Mouse (Mus musculus): ENCODE data around the gene Sirt1. TPM values are rescaled to one million over a fixed set of nuclear protein-coding genes. Genes with fewer than 3 reads are reported as not detected.

Sirt1 gene
- polyA plus RNA-seq, 1 experiment, result 0.28 TPM

GRCm38 (mm10) chr10:63341351-63341750 lies 40.2 kb downstream of the Sirt1 start:
- Histone ChIP-seq H3K4me1 (ENCODE audit: control insufficient read depth) (peaks cover 28% of the 10 kb centered on the region), H3K27me3 (ENCODE audit: control insufficient read depth) (no peaks in the 10 kb centered on the region), H3K36me3 (ENCODE audit: control insufficient read depth) (peaks cover 9% of the 10 kb centered on the region), H3K9me3 (ENCODE audit: control insufficient read depth, low read length) (peaks cover 8% of the 10 kb centered on the region), H3K4me3 (replicated peaks) (no peak overlapping the region)
- TF ChIP-seq TAL1 (IDR thresholded peaks at IDR 0.05; ENCODE audit: low read length) (no peak), GATA1 (IDR thresholded peaks at IDR 0.05; ENCODE audit: low read length) (no peak)

- Histone ChIP-seq H3K9me3 (ENCODE audit: control insufficient read depth, low read length) (peaks cover 3% of the 10 kb centered on the region; the same call in 1 of the 2 replicates), H3K4me1 (ENCODE audit: control insufficient read depth) (peaks cover 34% of the 10 kb centered on the region), H3K27me3 (ENCODE audit: control insufficient read depth) (no peaks in the 10 kb centered on the region), H3K36me3 (ENCODE audit: control insufficient read depth) (peaks cover 32% of the 10 kb centered on the region), H3K4me3 (replicated peaks) (peak overlapping the region; percentile 93)
- TF ChIP-seq GATA1 (IDR thresholded peaks at IDR 0.05; ENCODE audit: low read length) (0 out of 2 replicates have a peak, but pooled peaks have one; percentile 18), TAL1 (IDR thresholded peaks at IDR 0.05; ENCODE audit: low read length) (no peak)
These were observed 42.4 kb downstream of the Sirt1 start for GRCm38 (mm10) chr10:63338914-63339643.

GRCm38 (mm10) chr10:63337951-63338836 lies 43.3 kb downstream of the Sirt1 start:
- Histone ChIP-seq H3K4me1 (ENCODE audit: control insufficient read depth) (peaks cover 34% of the 10 kb centered on the region), H3K4me3 (replicated peaks) (peak overlapping the region; percentile 93), H3K27me3 (ENCODE audit: control insufficient read depth) (no peaks in the 10 kb centered on the region), H3K36me3 (ENCODE audit: control insufficient read depth) (peaks cover 41% of the 10 kb centered on the region), H3K9me3 (ENCODE audit: control insufficient read depth, low read length) (peaks cover 3% of the 10 kb centered on the region; the same call in 1 of the 2 replicates)
- TF ChIP-seq TAL1 (IDR thresholded peaks at IDR 0.05; ENCODE audit: low read length) (no peak), GATA1 (IDR thresholded peaks at IDR 0.05; ENCODE audit: low read length) (no peak)

- no peak for TF ChIP-seq GATA1 (IDR thresholded peaks at IDR 0.05; ENCODE audit: low read length)
- TF ChIP-seq TAL1 (IDR thresholded peaks at IDR 0.05; ENCODE audit: low read length), result no peak
These were observed 44.2 kb downstream of the Sirt1 start for GRCm38 (mm10) chr10:63337326-63337725.

GRCm38 (mm10) chr10:63336901-63337300 lies 44.6 kb downstream of the Sirt1 start:
- peaks cover 54% of the 10 kb centered on the region for H3K36me3 ChIP-seq (ENCODE audit: control insufficient read depth)
- no peaks in the 10 kb centered on the region for H3K27me3 ChIP-seq (ENCODE audit: control insufficient read depth)
- H3K9me3 ChIP-seq (ENCODE audit: control insufficient read depth, low read length), result no peaks in the 10 kb centered on the region
- TF ChIP-seq GATA1 (IDR thresholded peaks at IDR 0.05; ENCODE audit: low read length) (no peak), TAL1 (IDR thresholded peaks at IDR 0.05; ENCODE audit: low read length) (no peak)
- peaks cover 34% of the 10 kb centered on the region for H3K4me1 ChIP-seq (ENCODE audit: control insufficient read depth)
- peak overlapping the region; percentile 93 for H3K4me3 ChIP-seq (replicated peaks)

More at GRCm38 (mm10) chr10:63337326-63337725, 44.2 kb downstream of the Sirt1 start:
- Histone ChIP-seq H3K4me3 (replicated peaks) (peak overlapping the region; percentile 93), H3K27me3 (ENCODE audit: control insufficient read depth) (no peaks in the 10 kb centered on the region), H3K36me3 (ENCODE audit: control insufficient read depth) (peaks cover 49% of the 10 kb centered on the region), H3K9me3 (ENCODE audit: control insufficient read depth, low read length) (peaks cover 2% of the 10 kb centered on the region; the same call in 1 of the 2 replicates), H3K4me1 (ENCODE audit: control insufficient read depth) (peaks cover 34% of the 10 kb centered on the region)

- Histone ChIP-seq H3K36me3 (ENCODE audit: control insufficient read depth) (peaks cover 100% of the 10 kb centered on the region), H3K4me1 (ENCODE audit: control insufficient read depth) (no peaks in the 10 kb centered on the region), H3K4me3 (replicated peaks) (no peak overlapping the region), H3K9me3 (ENCODE audit: control insufficient read depth, low read length) (no peaks in the 10 kb centered on the region), H3K27me3 (ENCODE audit: control insufficient read depth) (no peaks in the 10 kb centered on the region)
- TF ChIP-seq GATA1 (IDR thresholded peaks at IDR 0.05; ENCODE audit: low read length) (no peak), TAL1 (IDR thresholded peaks at IDR 0.05; ENCODE audit: low read length) (no peak)
These were observed 54.4 kb downstream of the Sirt1 start for GRCm38 (mm10) chr10:63327091-63327490.

GRCm38 (mm10) chr10:63313726-63314125 lies 67.8 kb downstream of the Sirt1 start:
- Histone ChIP-seq H3K27me3 (ENCODE audit: control insufficient read depth) (no peaks in the 10 kb centered on the region), H3K4me3 (replicated peaks) (no peak overlapping the region), H3K4me1 (ENCODE audit: control insufficient read depth) (no peaks in the 10 kb centered on the region), H3K9me3 (ENCODE audit: control insufficient read depth, low read length) (no peaks in the 10 kb centered on the region), H3K36me3 (ENCODE audit: control insufficient read depth) (peaks cover 93% of the 10 kb centered on the region)
- TF ChIP-seq GATA1 (IDR thresholded peaks at IDR 0.05; ENCODE audit: low read length) (no peak), TAL1 (IDR thresholded peaks at IDR 0.05; ENCODE audit: low read length) (no peak)

GRCm38 (mm10) chr10:63308582-63309366 lies 72.7 kb downstream of the Sirt1 start:
- Histone ChIP-seq H3K9me3 (ENCODE audit: control insufficient read depth, low read length) (no peaks in the 10 kb centered on the region), H3K27me3 (ENCODE audit: control insufficient read depth) (no peaks in the 10 kb centered on the region), H3K36me3 (ENCODE audit: control insufficient read depth) (peaks cover 93% of the 10 kb centered on the region), H3K4me3 (replicated peaks) (no peak overlapping the region), H3K4me1 (ENCODE audit: control insufficient read depth) (no peaks in the 10 kb centered on the region)
- TF ChIP-seq GATA1 (IDR thresholded peaks at IDR 0.05; ENCODE audit: low read length) (no peak), TAL1 (IDR thresholded peaks at IDR 0.05; ENCODE audit: low read length) (no peak)

All from erythroblast, embryonic 14.5 days (primary cell).